Mouse (Mus musculus) lung, embryonic 16.5 days (tissue): ENCODE data around the gene Pde8b. TPM values are rescaled to one million over a fixed set of nuclear protein-coding genes. Genes with fewer than 3 reads are reported as not detected.
A peak's percentile ranks its signal among the peaks of the same experiment; 100 is the strongest.

Source experiments
- ATAC-seq: fragments of 200-750 bp; cut with Nextera tagmentation; 2 replicates; pipeline ENCODE4 v1.8.0; 2017; ENCODE audit warnings: low read depth, mild to moderate bottlenecking, moderate library complexity
- H3K27ac ChIP-seq: fragments of 300-500 bp; sonication (generic); 2 replicates; pipeline ENCODE4 v1.5.1; 2014; ENCODE audit warnings: mild to moderate bottlenecking, control low read depth, low read length
- H3K27me3 ChIP-seq: fragments of 300-500 bp; sonication (generic); 2 replicates; pipeline ENCODE4 v1.6.1; 2014; ENCODE audit warnings: low read depth, low read length, mixed read lengths; ENCODE audit not compliant: control insufficient read depth, insufficient read depth
- H3K36me3 ChIP-seq: fragments of 300-500 bp; sonication (generic); 2 replicates; pipeline ENCODE4 v1.6.1; 2014; ENCODE audit warnings: low read length; ENCODE audit not compliant: control insufficient read depth, insufficient read depth
- H3K4me1 ChIP-seq: fragments of 300-500 bp; sonication (generic); replicated peaks from 2 replicates; pipeline ENCODE4 v1.6.1; 2014; ENCODE audit warnings: low read length, mixed read lengths; ENCODE audit not compliant: control insufficient read depth, insufficient read depth
- H3K4me2 ChIP-seq: fragments of 300-500 bp; sonication (generic); 2 replicates; pipeline ENCODE4 v1.6.1; 2014; ENCODE audit warnings: low read depth, low read length, control low read depth
- H3K4me3 ChIP-seq: fragments of 300-500 bp; sonication (generic); 2 replicates; pipeline ENCODE4 v1.5.1; 2014; ENCODE audit warnings: mild to moderate bottlenecking, low read length, control low read depth
- H3K9ac ChIP-seq: fragments of 300-500 bp; sonication (generic); 2 replicates; pipeline ENCODE4 v1.6.1; 2014; ENCODE audit warnings: low read length, control low read depth
- H3K9me3 ChIP-seq: fragments of 300-500 bp; sonication (generic); 2 replicates; pipeline ENCODE4 v1.6.1; 2016; ENCODE audit warnings: low read length; ENCODE audit not compliant: control insufficient read depth
- WGBS: fragments of 180-500 bp; shearing (Covaris S2); extraction: QIAGEN DNeasy Blood & Tissue Kit; methylation state at CpG from one replicate; pipeline ENCODE4 v1.1.7; 2014; 5-methylcytosine and 5-hydroxymethylcytosine counted together
- polyA plus RNA-seq: library from polyadenylated mRNA; unstranded; fragments of >200 nt; fragmentation: Nextera tagmentation; extraction: Ambion mirVana; gene quantifications from 2 replicates; pipeline ENCODE4 v1.2.1, GENCODE M21; 2015

The Pde8b gene
- polyA plus RNA-seq, 1 experiment from 2014 or later = 9.4 TPM

DNA sequence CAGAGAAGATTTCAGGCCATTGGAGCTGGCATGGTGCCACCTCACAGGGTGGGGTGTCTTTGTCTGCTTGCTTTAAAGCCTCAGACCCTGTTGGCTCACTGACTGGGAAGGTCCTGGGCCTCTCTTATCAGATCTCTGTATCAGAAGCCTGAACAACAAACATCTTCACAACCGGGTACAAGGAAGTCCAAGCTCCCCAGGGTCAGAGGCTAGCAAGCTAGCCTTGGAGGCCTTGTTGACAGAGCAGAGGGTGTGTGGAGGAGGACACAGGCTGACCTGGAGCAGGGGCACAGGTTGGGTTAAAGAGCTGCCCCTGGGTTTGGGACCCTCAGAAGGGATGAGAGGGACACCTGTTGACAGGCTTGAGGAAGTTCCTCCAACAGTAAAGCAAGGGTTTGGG lies 10.3 kb upstream of the Pde8b start:
- no peak overlapping the region for H3K27ac ChIP-seq
- no peak for ATAC-seq

DNA sequence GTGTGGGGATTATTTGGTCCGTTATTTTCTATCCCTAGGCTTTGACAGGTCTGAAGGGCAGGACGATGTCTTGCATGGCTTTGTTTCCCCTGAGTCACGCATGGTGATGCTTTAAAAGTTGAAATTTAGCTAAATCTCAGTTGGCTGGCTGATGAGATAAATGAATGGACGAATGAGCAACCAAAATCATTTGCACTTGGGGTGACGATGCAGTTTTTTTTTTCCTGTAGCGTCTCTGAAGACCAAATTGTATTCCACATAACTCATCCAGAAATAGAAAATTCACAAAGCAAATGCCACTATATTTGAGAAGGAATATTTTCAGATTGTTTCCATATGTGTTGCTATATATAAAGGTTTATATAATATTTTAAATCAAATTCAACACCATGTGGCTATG lies 6.9 kb upstream of the Pde8b start:
- H3K27ac ChIP-seq = no peak overlapping the region
- H3K36me3 ChIP-seq = no peaks in the 10 kb centered on the region
- no peaks in the 10 kb centered on the region for H3K27me3 ChIP-seq
- no peak for ATAC-seq
- no peak overlapping the region for H3K4me2 ChIP-seq
- H3K4me1 ChIP-seq = no peaks in the 10 kb centered on the region
- WGBS = 85% methylated on average over 6 of the region's 6 CpGs
- H3K4me3 ChIP-seq = no peak overlapping the region
- no peaks in the 10 kb centered on the region for H3K9me3 ChIP-seq
- no peak overlapping the region for H3K9ac ChIP-seq

More for the DNA sequence above, 10.3 kb upstream of the Pde8b start:
- Histone ChIP-seq H3K4me3 (no peak overlapping the region), H3K36me3 (no peaks in the 10 kb centered on the region), H3K9me3 (no peaks in the 10 kb centered on the region), H3K27me3 (no peaks in the 10 kb centered on the region), H3K4me2 (no peak overlapping the region), H3K4me1 (no peaks in the 10 kb centered on the region), H3K9ac (no peak overlapping the region)
- 9% methylated on average over 1 of the region's 1 CpGs for WGBS

DNA sequence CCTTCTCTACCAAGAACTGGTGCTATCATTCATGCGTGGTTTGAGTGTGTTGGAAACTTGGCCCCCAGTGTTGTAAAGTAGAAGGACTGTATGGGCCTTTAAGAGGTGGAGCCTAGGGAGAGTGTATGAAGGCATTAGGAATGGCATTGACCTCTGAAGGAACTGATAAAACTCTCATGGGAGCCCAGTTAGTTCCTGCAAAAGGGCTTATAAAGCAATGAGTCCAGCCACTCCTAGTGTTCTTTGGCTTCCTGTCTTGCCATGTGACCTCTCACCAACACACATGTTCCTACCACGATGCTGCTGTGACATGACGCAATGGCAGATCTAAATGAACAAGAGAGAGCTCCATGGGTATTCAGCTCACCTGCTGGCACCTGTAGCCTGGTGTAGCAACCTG lies 4.9 kb upstream of the Pde8b start:
- no peak overlapping the region for H3K27ac ChIP-seq
- no peak overlapping the region for H3K4me3 ChIP-seq
- 0 out of 2 replicates have a peak, but pooled peaks cover 2% of the 10 kb centered on the region for H3K4me1 ChIP-seq
- WGBS = 76% methylated on average over 3 of the region's 3 CpGs
- no peak for ATAC-seq
- no peaks in the 10 kb centered on the region for H3K9me3 ChIP-seq
- no peak overlapping the region for H3K4me2 ChIP-seq
- H3K27me3 ChIP-seq = peaks cover 7% of the 10 kb centered on the region
- H3K9ac ChIP-seq = no peak overlapping the region
- no peaks in the 10 kb centered on the region for H3K36me3 ChIP-seq

DNA sequence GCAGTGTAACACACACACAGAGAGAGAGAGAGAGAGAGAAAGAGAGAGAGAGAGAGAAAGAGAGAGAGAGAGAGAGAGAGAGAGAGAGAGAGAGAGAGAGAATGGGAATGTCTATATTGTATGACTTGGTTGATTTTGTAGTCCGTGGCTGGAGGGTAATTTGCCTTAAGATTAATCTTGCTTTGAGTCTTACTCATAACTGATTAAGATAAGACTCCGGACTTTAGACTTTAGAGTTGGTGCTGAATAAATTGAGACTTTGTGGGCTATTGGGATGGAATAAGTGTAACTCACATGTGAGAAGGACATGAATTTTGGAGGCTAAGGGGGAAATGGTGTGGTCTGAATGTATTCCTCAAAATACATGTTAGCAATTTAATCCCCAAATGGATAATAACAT lies 7.1 kb downstream of the Pde8b start:
- Histone ChIP-seq H3K4me1 (no peaks in the 10 kb centered on the region), H3K4me3 (no peak overlapping the region), H3K9ac (no peak overlapping the region), H3K9me3 (no peaks in the 10 kb centered on the region), H3K27me3 (no peaks in the 10 kb centered on the region), H3K4me2 (no peak overlapping the region), H3K36me3 (no peaks in the 10 kb centered on the region), H3K27ac (no peak overlapping the region)
- 68% methylated on average over 2 of the region's 2 CpGs for WGBS
- no peak for ATAC-seq

DNA sequence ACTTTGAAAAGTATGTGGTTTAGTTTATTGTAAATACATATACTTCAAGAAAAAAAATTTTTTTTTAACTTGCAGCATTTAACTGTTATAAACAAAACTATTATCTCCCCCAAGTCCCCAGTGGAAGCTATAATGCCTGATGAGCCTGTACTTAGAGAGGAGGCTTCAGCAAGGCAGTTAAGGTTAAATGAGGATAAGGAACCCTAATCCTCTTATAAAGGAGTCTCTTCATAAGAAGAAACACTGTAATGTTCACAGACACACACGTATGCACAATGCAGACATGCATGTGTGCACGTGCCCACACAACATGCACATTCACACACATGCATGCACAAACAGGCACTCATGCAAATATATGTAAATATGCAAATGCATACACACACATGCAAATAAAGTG lies 12.6 kb downstream of the Pde8b start:
- H3K9me3 ChIP-seq = no peaks in the 10 kb centered on the region
- 90% methylated on average over 2 of the region's 2 CpGs for WGBS
- no peaks in the 10 kb centered on the region for H3K27me3 ChIP-seq
- no peak overlapping the region for H3K4me2 ChIP-seq
- H3K4me3 ChIP-seq = no peak overlapping the region
- H3K4me1 ChIP-seq = no peaks in the 10 kb centered on the region
- H3K36me3 ChIP-seq = no peaks in the 10 kb centered on the region
- H3K9ac ChIP-seq = no peak overlapping the region
- no peak overlapping the region for H3K27ac ChIP-seq
- ATAC-seq = no peak

DNA sequence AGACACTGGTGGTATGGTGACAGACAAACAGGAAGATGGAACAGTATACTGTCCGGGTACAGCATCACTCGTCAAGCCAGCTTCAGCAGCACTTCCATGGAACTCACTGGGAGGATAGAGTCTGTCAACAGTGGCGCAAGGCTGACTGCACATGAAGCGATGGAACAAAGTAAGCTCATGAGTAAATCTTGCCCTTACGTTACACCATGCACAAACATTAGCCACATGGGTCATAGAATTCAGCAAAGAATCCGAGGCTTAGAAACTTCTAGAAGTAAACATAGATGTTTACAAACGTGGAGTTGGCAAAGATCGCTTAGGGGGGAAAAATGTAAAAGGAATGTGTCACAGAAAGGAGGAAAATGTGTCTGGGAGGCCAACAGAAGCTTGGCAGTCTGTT lies 14.9 kb downstream of the Pde8b start:
- ATAC-seq = no peak; the same call in 1 of the 2 replicates
- no peak overlapping the region for H3K27ac ChIP-seq
- H3K9ac ChIP-seq = no peak overlapping the region
- H3K9me3 ChIP-seq = no peaks in the 10 kb centered on the region
- H3K4me2 ChIP-seq = no peak overlapping the region
- no peak overlapping the region for H3K4me3 ChIP-seq
- WGBS = 43% methylated on average over 8 of the region's 8 CpGs
- H3K36me3 ChIP-seq = no peaks in the 10 kb centered on the region
- peaks cover 4% of the 10 kb centered on the region; the same call in 1 of the 2 replicates for H3K4me1 ChIP-seq
- no peaks in the 10 kb centered on the region for H3K27me3 ChIP-seq

DNA sequence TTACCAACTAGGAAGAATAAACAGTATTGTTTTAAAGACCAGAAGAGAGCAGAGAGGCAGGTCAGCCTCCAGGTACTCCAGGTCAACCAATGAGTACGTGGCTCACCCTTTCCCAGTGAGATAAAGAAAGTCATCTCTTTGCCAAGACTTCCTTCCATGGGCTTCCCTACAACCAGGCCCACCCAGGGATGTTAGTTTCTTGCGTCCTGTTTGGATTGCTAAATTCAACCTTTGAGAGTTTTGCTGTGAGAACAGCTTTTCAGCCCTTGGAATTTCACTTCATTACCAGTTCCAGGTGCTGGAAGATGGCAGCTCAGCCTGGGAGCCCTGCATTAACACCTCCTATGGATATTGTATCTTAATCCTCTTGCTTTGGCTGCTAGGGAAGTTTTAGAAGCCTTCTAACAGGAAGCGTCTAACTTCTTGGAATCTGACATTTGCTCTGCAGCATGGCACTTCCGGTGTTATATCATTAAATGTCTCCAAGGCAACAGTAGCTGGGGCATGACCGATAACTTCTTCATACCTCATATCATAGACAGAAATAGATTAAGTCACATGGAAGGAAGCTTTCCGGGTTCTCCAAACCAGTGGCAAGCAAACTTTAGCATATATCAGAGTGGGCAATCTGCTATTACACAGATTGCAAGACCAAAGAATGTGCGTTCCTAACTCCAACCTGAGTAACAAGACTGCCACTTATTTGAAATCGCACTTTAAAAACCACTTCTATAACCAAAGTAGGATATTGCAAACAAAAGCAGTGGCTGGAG lies 18.6 kb downstream of the Pde8b start:
- H3K9ac ChIP-seq = no peak overlapping the region
- no peak overlapping the region for H3K4me3 ChIP-seq
- peak overlapping the region; percentile 83 for H3K27ac ChIP-seq
- ATAC-seq = peak; percentile 41
- 41% methylated on average over 8 of the region's 8 CpGs for WGBS
- H3K27me3 ChIP-seq = no peaks in the 10 kb centered on the region
- H3K36me3 ChIP-seq = no peaks in the 10 kb centered on the region
- H3K4me1 ChIP-seq = peaks cover 4% of the 10 kb centered on the region; the same call in 1 of the 2 replicates
- H3K9me3 ChIP-seq = no peaks in the 10 kb centered on the region
- H3K4me2 ChIP-seq = no peak overlapping the region

DNA sequence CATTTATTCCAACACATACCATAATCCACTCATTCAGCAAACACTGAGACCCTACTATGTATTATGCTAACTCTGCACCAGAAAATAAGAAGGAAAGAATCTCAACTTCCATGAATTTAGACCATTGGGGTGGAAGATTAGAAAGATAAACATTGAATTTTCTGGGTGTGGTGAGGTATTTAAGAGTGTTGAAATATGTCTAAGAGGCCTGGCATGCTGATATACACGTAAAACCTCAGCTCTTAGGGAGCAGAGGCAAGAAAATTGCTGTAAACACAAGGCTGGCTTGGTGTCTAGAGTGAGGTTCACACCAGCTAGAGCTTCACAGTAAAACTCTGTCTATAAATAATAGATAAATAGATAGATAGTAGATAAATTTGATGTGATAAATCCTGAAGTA lies 19.8 kb downstream of the Pde8b start:
- no peak overlapping the region for H3K9ac ChIP-seq
- no peaks in the 10 kb centered on the region for H3K27me3 ChIP-seq
- H3K9me3 ChIP-seq = no peaks in the 10 kb centered on the region
- 38% methylated on average over 1 of the region's 1 CpGs for WGBS
- no peak overlapping the region for H3K4me2 ChIP-seq
- peak overlapping the region; percentile 83 for H3K27ac ChIP-seq
- peak; percentile 79 for ATAC-seq
- no peaks in the 10 kb centered on the region for H3K36me3 ChIP-seq
- H3K4me3 ChIP-seq = no peak overlapping the region
- peaks cover 4% of the 10 kb centered on the region; the same call in 1 of the 2 replicates for H3K4me1 ChIP-seq

DNA sequence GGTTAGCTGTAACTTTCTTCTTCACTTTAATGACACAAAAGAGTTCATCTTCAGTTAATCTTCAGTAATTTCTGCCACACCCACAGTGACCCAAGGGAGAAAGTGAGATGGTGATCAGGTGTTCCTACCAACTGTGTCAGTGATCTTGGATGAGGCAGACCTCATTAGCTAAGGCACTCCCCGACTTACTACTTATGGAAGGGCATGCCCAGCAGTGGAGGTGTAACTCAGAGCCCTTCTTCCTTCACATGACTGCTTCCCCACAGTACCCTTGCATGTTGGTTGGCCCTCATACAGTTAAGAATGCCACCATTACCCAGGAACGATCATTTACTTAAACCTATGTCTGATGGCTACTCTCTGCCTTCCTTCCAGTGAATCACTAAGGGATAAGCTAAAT lies 25.6 kb downstream of the Pde8b start:
- WGBS = 82% methylated on average over 2 of the region's 2 CpGs
- peaks cover 15% of the 10 kb centered on the region; the same call in 1 of the 2 replicates for H3K27me3 ChIP-seq
- no peak for ATAC-seq
- H3K4me2 ChIP-seq = no peak overlapping the region
- 0 out of 2 replicates have a peak, but pooled peaks cover 6% of the 10 kb centered on the region for H3K4me1 ChIP-seq
- H3K36me3 ChIP-seq = no peaks in the 10 kb centered on the region
- no peak overlapping the region for H3K9ac ChIP-seq
- H3K27ac ChIP-seq = no peak overlapping the region
- H3K9me3 ChIP-seq = no peaks in the 10 kb centered on the region
- no peak overlapping the region for H3K4me3 ChIP-seq
